Mouse (Mus musculus): Measurements from ENCODE around the gene Fgf6. TPM values are rescaled to one million over a fixed set of nuclear protein-coding genes. Genes with fewer than 3 reads are reported as not detected.

Fgf6 gene
- polyA plus RNA-seq, 1 experiment: not detected

GRCm38 (mm10) chr6:126996399-126996798 is 19.0 kb upstream of the Fgf6 start:
- Histone ChIP-seq H3K36me3 (ENCODE audit: control insufficient read depth, insufficient read depth, low read length, poor library complexity, severe bottlenecking) (no peaks in the 10 kb centered on the region), H3K9ac (ENCODE audit: low read depth, poor library complexity, severe bottlenecking) (no peak overlapping the region), H3K27ac (ENCODE audit: insufficient read depth, low read length) (no peak overlapping the region), H3K27me3 (ENCODE audit: control insufficient read depth, insufficient read depth, low read length, poor library complexity, severe bottlenecking) (no peaks in the 10 kb centered on the region), H3K4me3 (ENCODE audit: low read depth, low read length) (no peak overlapping the region), H3K9me3 (replicated peaks; ENCODE audit: control insufficient read depth, insufficient read depth, low read length, poor library complexity, severe bottlenecking) (no peaks in the 10 kb centered on the region), H3K4me1 (ENCODE audit: control insufficient read depth, insufficient read depth, low read length) (no peaks in the 10 kb centered on the region)
- TF ChIP-seq POLR2A (IDR thresholded peaks at IDR 0.05; ENCODE audit: insufficient read depth, low read length) (no peak), EP300 (IDR thresholded peaks at IDR 0.05; ENCODE audit: insufficient read depth, low read depth, low read length) (no peak), CTCF (IDR thresholded peaks at IDR 0.05; ENCODE audit: low read depth, low read length) (no peak)

GRCm38 (mm10) chr6:127005646-127006045 is 9.7 kb upstream of the Fgf6 start:
- Histone ChIP-seq H3K4me3 (ENCODE audit: low read depth, low read length) (no peak overlapping the region), H3K36me3 (ENCODE audit: control insufficient read depth, insufficient read depth, low read length, poor library complexity, severe bottlenecking) (no peaks in the 10 kb centered on the region), H3K27me3 (ENCODE audit: control insufficient read depth, insufficient read depth, low read length, poor library complexity, severe bottlenecking) (no peaks in the 10 kb centered on the region), H3K9me3 (replicated peaks; ENCODE audit: control insufficient read depth, insufficient read depth, low read length, poor library complexity, severe bottlenecking) (no peaks in the 10 kb centered on the region), H3K9ac (ENCODE audit: low read depth, poor library complexity, severe bottlenecking) (no peak overlapping the region), H3K4me1 (ENCODE audit: control insufficient read depth, insufficient read depth, low read length) (no peaks in the 10 kb centered on the region), H3K27ac (ENCODE audit: insufficient read depth, low read length) (no peak overlapping the region)
- TF ChIP-seq CTCF (IDR thresholded peaks at IDR 0.05; ENCODE audit: low read depth, low read length) (no peak), EP300 (IDR thresholded peaks at IDR 0.05; ENCODE audit: insufficient read depth, low read depth, low read length) (no peak), POLR2A (IDR thresholded peaks at IDR 0.05; ENCODE audit: insufficient read depth, low read length) (no peak)

DNA sequence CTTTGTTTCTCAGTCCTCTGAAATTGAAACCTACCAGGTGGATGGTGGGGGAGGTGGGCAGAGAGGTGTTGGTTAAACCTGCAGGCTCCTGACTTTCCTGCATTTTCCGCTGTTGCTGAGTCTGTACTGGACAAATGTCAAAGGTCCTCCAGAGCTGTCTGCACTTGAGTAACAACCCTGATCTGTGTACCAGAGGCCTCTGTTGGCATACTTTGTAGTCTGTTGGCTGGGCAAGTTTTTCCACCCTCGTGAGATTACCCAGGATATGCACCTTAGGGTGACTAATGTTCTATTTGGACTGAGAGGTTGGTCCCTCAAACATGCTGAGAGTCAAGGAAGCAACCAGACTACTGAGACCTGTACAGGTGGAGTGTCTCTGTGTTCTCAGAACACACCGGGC is 8.8 kb upstream of the Fgf6 start:
- TF ChIP-seq EP300 (IDR thresholded peaks at IDR 0.05; ENCODE audit: insufficient read depth, low read depth, low read length): no peak
- no peak for TF ChIP-seq CTCF (IDR thresholded peaks at IDR 0.05; ENCODE audit: low read depth, low read length)

DNA sequence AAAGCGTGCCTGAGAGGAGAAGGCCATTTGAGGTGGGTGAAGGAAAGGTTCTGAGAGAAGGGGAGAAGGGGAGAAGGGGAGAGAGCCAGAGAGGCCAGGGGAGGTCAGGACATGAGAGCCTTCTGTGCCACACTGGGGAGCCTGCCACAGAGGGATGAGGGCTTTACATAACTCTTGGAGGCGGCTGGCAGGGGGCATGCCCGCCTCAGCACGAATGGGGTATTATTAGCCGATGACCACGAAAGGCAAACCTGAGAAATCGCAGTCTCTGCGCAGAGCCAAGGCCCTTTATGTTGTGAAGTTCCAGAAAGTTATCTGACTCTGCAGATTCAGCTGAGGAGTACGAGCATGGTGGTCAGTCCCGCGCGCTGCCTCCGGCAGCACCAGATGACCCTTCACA is 5.4 kb upstream of the Fgf6 start:
- H3K9ac ChIP-seq (ENCODE audit: low read depth, poor library complexity, severe bottlenecking): no peak overlapping the region
- H3K27me3 ChIP-seq (ENCODE audit: control insufficient read depth, insufficient read depth, low read length, poor library complexity, severe bottlenecking): no peaks in the 10 kb centered on the region
- no peaks in the 10 kb centered on the region for H3K36me3 ChIP-seq (ENCODE audit: control insufficient read depth, insufficient read depth, low read length, poor library complexity, severe bottlenecking)
- H3K27ac ChIP-seq (ENCODE audit: insufficient read depth, low read length): no peak overlapping the region
- TF ChIP-seq EP300 (IDR thresholded peaks at IDR 0.05; ENCODE audit: insufficient read depth, low read depth, low read length): no peak
- no peak for TF ChIP-seq CTCF (IDR thresholded peaks at IDR 0.05; ENCODE audit: low read depth, low read length)
- no peak for TF ChIP-seq POLR2A (IDR thresholded peaks at IDR 0.05; ENCODE audit: insufficient read depth, low read length)
- H3K4me3 ChIP-seq (ENCODE audit: low read depth, low read length): no peak overlapping the region
- H3K4me1 ChIP-seq (ENCODE audit: control insufficient read depth, insufficient read depth, low read length): no peaks in the 10 kb centered on the region
- no peaks in the 10 kb centered on the region for H3K9me3 ChIP-seq (replicated peaks; ENCODE audit: control insufficient read depth, insufficient read depth, low read length, poor library complexity, severe bottlenecking)

More for the DNA sequence above, 8.8 kb upstream of the Fgf6 start:
- H3K4me1 ChIP-seq (ENCODE audit: control insufficient read depth, insufficient read depth, low read length): no peaks in the 10 kb centered on the region
- H3K27me3 ChIP-seq (ENCODE audit: control insufficient read depth, insufficient read depth, low read length, poor library complexity, severe bottlenecking): no peaks in the 10 kb centered on the region
- no peak overlapping the region for H3K4me3 ChIP-seq (ENCODE audit: low read depth, low read length)
- H3K9me3 ChIP-seq (replicated peaks; ENCODE audit: control insufficient read depth, insufficient read depth, low read length, poor library complexity, severe bottlenecking): no peaks in the 10 kb centered on the region
- H3K36me3 ChIP-seq (ENCODE audit: control insufficient read depth, insufficient read depth, low read length, poor library complexity, severe bottlenecking): no peaks in the 10 kb centered on the region
- no peak overlapping the region for H3K27ac ChIP-seq (ENCODE audit: insufficient read depth, low read length)
- no peak overlapping the region for H3K9ac ChIP-seq (ENCODE audit: low read depth, poor library complexity, severe bottlenecking)

DNA sequence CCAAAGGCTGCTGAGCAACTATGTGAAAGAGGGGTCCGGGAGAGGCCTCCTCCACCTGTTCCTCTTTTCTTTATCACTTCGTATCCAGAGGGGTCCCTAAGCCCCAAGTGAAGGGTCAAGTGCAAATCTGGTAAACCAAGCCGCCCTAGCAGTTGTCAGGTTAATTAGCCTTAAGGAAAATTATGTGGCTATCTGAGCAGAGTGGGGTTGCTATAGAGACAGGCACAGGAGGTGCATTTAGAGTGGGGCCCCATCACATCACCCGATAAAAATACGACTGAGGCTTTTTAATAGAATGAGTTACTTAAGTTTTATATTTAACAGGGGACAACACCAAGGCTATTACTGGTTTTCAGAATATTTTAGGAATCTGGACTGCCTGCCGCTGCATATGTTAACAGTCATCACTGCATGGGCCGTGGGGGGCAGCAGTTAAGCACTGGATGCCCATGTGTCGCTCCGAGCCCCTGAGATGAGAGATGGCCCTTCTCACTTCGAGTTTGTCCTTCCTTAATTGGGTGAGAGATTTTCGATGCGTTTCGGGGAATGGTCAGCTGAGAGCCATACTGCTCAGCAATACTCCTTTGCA is 3.3 kb upstream of the Fgf6 start:
- Histone ChIP-seq H3K4me3 (ENCODE audit: low read depth, low read length) (no peak overlapping the region), H3K36me3 (ENCODE audit: control insufficient read depth, insufficient read depth, low read length, poor library complexity, severe bottlenecking) (no peaks in the 10 kb centered on the region), H3K27me3 (ENCODE audit: control insufficient read depth, insufficient read depth, low read length, poor library complexity, severe bottlenecking) (no peaks in the 10 kb centered on the region), H3K27ac (ENCODE audit: insufficient read depth, low read length) (no peak overlapping the region), H3K9ac (ENCODE audit: low read depth, poor library complexity, severe bottlenecking) (no peak overlapping the region), H3K9me3 (replicated peaks; ENCODE audit: control insufficient read depth, insufficient read depth, low read length, poor library complexity, severe bottlenecking) (no peaks in the 10 kb centered on the region), H3K4me1 (ENCODE audit: control insufficient read depth, insufficient read depth, low read length) (no peaks in the 10 kb centered on the region)
- TF ChIP-seq CTCF (IDR thresholded peaks at IDR 0.05; ENCODE audit: low read depth, low read length) (no peak), EP300 (IDR thresholded peaks at IDR 0.05; ENCODE audit: insufficient read depth, low read depth, low read length) (no peak), POLR2A (IDR thresholded peaks at IDR 0.05; ENCODE audit: insufficient read depth, low read length) (no peak)

DNA sequence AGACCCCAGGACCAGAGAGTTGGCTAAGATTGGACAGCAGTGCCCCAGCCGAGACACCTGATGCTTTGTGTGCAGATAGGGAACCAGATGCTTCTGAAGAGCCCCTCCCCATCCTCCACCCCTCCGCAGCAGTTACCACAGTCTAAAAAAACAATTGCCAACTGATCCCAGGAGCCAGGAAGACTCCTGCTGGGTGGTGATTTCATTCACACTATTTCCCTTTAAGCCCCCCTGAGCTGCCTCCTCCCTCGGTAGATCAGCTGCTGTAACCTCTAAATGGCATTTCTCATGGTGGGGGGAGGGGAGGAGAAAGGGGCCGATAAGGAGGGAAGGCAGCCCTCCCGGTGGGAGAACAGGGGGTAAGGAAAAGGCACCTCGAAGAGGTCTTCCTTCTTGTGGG is 3.9 kb downstream of the Fgf6 start:
- Histone ChIP-seq H3K4me3 (ENCODE audit: low read depth, low read length) (no peak overlapping the region), H3K9ac (ENCODE audit: low read depth, poor library complexity, severe bottlenecking) (no peak overlapping the region), H3K36me3 (ENCODE audit: control insufficient read depth, insufficient read depth, low read length, poor library complexity, severe bottlenecking) (no peaks in the 10 kb centered on the region), H3K27ac (ENCODE audit: insufficient read depth, low read length) (no peak overlapping the region), H3K27me3 (ENCODE audit: control insufficient read depth, insufficient read depth, low read length, poor library complexity, severe bottlenecking) (no peaks in the 10 kb centered on the region), H3K9me3 (replicated peaks; ENCODE audit: control insufficient read depth, insufficient read depth, low read length, poor library complexity, severe bottlenecking) (no peaks in the 10 kb centered on the region), H3K4me1 (ENCODE audit: control insufficient read depth, insufficient read depth, low read length) (no peaks in the 10 kb centered on the region)
- peak; percentile 61; the same call in 1 of the 2 replicates for TF ChIP-seq EP300 (IDR thresholded peaks at IDR 0.05; ENCODE audit: insufficient read depth, low read depth, low read length)
- no peak for TF ChIP-seq POLR2A (IDR thresholded peaks at IDR 0.05; ENCODE audit: insufficient read depth, low read length)
- no peak for TF ChIP-seq CTCF (IDR thresholded peaks at IDR 0.05; ENCODE audit: low read depth, low read length)
